Mouse (Mus musculus) heart, adult 2 months (tissue): ENCODE data around the gene Ccnt2.

ENCODE experiments used
- CTCF ChIP-seq: fragments of 200-600 bp; IDR thresholded peaks from 2 replicates; pipeline ENCODE4 v1.8.1; 2022; ENCODE audit warnings: antibody characterized with exemption, mild to moderate bottlenecking, moderate library complexity
- EP300 ChIP-seq: fragments of 200-500 bp; IDR thresholded peaks from 2 replicates; pipeline ENCODE4 v1.6.1; 2011; ENCODE audit warnings: low read depth, low read length, control low read depth; ENCODE audit not compliant: insufficient read depth

GRCm38 (mm10) chr1:127773198-127773802 lies 664 bp upstream of the Ccnt2 start:
- no peak for TF ChIP-seq EP300
- no peak for TF ChIP-seq CTCF
